Mouse (Mus musculus): Measurements from ENCODE around the gene Wapl. TPM values are rescaled to one million over a fixed set of nuclear protein-coding genes. Genes with fewer than 3 reads are reported as not detected.

Wapl gene
- total RNA-seq, 1 experiment, result 82.9 TPM

DNA sequence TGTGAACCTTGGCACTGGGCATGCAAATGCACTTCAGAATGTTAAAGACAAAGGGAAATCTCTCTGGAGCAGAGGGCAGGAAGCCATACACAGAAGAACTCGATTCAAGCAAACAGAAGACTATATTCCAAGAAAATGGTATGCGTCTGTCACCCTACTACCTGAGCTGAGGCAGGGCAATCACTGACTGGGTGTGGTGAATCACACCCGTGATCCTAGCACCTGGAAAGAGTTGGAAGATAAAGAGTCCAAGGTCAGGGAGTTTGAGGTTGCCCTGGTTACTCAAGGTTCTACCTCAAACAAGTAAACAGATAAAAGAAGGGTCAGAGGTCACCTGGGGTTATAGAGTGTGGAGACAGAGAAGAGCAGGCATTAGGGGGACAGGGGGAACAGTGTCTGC lies 100.0 kb downstream of the Wapl start:
- Histone ChIP-seq H3K4me3 (ENCODE audit: insufficient read depth in 1 of 2, low read depth in 1 of 2, low read length in 2 of 2, poor library complexity in 1 of 2, severe bottlenecking in 1 of 2) (no peak overlapping the region), H3K36me3 (ENCODE audit: control insufficient read depth, insufficient read depth, low read length, poor library complexity, severe bottlenecking) (no peaks in the 10 kb centered on the region; the same call in 1 of the 2 replicates), H3K27ac (ENCODE audit: insufficient read depth, low read depth, low read length, poor library complexity, severe bottlenecking) (peak overlapping the region; percentile 75), H3K4me1 (ENCODE audit: control insufficient read depth in 2 of 2, insufficient read depth in 2 of 2, low read length in 2 of 2, poor library complexity in 1 of 2) (peaks cover 12 to 16% of the 10 kb centered on the region in 2 experiments), H3K9me3 (ENCODE audit: control insufficient read depth, insufficient read depth, low read depth, low read length) (no peaks in the 10 kb centered on the region), H3K9ac (ENCODE audit: insufficient read depth, low read depth, low read length, poor library complexity, severe bottlenecking) (peak overlapping the region; percentile 13; the same call in 1 of the 2 replicates)
- peak; percentile 65 for TF ChIP-seq CHD2 (IDR thresholded peaks at IDR 0.05; ENCODE audit: low read depth, low read length)
- no peak for TF ChIP-seq ZC3H11A (IDR thresholded peaks at IDR 0.05; ENCODE audit: borderline replicate concordance, low read depth, low read length)
- DNase-seq (ENCODE audit: low read depth, low spot score), result peak; percentile 56
- in situ Hi-C loops (cut with MboI; ENCODE audit: low sequenced_read_pairs in 2 of 2, unreplicated experiment in 2 of 2), result loop anchor here (10.0 kb wide), 1 partner anchor 149 kb away; no protein-coding TSS in a partner anchor

DNA sequence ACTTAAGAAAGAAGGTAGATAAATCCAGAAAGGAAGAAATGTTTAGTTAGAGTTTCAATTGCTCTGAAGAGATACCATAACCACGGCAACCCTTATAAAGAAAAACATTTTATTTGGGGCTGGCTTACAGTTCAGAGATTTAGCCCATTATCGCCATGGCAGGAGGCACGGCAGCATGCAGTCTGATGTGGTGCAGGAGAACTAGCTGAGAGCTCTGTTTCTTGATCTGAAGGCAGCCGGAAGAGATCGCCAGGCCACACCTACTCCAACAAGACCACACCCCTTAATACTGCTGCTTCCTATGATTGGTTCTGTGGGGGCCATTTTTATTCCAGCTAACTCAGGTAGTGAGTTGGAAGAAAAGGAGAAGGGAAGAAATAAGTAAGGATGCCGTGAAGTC lies 100.5 kb downstream of the Wapl start:
- in situ Hi-C loops (cut with MboI; ENCODE audit: low sequenced_read_pairs in 2 of 2, unreplicated experiment in 2 of 2), result loop anchor here (10.0 kb wide), 1 partner anchor 149 kb away; no protein-coding TSS in a partner anchor
- Histone ChIP-seq H3K36me3 (ENCODE audit: control insufficient read depth, insufficient read depth, low read length, poor library complexity, severe bottlenecking) (no peaks in the 10 kb centered on the region; the same call in 1 of the 2 replicates), H3K9ac (ENCODE audit: insufficient read depth, low read depth, low read length, poor library complexity, severe bottlenecking) (no peak overlapping the region), H3K9me3 (ENCODE audit: control insufficient read depth, insufficient read depth, low read depth, low read length) (no peaks in the 10 kb centered on the region), H3K4me1 (ENCODE audit: control insufficient read depth in 2 of 2, insufficient read depth in 2 of 2, low read length in 2 of 2, poor library complexity in 1 of 2) (peaks cover 12 to 16% of the 10 kb centered on the region in 2 experiments), H3K27ac (ENCODE audit: insufficient read depth, low read depth, low read length, poor library complexity, severe bottlenecking) (peak overlapping the region; percentile 34; the same call in 1 of the 2 replicates), H3K4me3 (ENCODE audit: insufficient read depth in 1 of 2, low read depth in 1 of 2, low read length in 2 of 2, poor library complexity in 1 of 2, severe bottlenecking in 1 of 2) (peak overlapping the region; percentile 22 to 68; a peak in 2 of 4 replicates)
- peak; percentile 40 for DNase-seq (ENCODE audit: low read depth, low spot score)
- TF ChIP-seq ZC3H11A (IDR thresholded peaks at IDR 0.05; ENCODE audit: borderline replicate concordance, low read depth, low read length), result no peak

DNA sequence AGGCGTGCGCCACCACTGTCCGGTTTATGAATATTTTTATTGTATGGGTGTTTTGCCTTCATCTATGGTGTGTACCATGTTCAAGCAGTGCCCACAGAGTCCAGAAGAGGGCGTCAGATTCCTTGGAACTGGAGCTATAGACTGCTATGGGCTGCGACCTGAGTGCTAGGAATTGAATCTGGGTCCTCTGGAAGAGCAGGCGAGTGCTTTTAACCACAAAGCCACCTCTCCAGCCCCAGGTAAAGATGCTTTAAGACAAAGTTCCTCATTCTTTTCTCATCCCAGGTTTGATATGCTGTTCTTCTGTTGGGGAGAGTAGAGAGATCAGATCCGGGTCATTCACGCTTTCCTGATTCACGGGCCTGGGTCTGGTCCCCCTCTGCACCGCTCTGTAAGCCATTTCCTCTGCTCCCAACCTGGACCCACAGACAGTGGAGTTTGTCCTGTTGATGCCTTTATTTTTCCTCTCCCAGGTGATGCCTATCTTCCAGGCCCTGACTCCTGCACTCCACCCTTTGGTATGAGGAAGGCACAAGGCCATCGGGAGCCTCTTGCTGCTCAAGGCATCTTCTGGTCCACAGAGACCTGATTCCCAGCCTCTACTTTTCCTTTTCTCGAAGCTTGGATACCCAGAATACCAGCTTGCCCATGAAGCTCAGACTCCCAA lies 103.1 kb downstream of the Wapl start:
- H3K9ac ChIP-seq (ENCODE audit: insufficient read depth, low read depth, low read length, poor library complexity, severe bottlenecking), result no peak overlapping the region
- H3K4me1 ChIP-seq (ENCODE audit: control insufficient read depth in 2 of 2, insufficient read depth in 2 of 2, low read length in 2 of 2, poor library complexity in 1 of 2), result peaks cover 7 to 11% of the 10 kb centered on the region in 2 experiments
- no peak for DNase-seq (ENCODE audit: low read depth, low spot score)
- H3K4me3 ChIP-seq (ENCODE audit: insufficient read depth in 1 of 2, low read depth in 1 of 2, low read length in 2 of 2, poor library complexity in 1 of 2, severe bottlenecking in 1 of 2), result no peak overlapping the region
- in situ Hi-C loops (cut with MboI; ENCODE audit: low sequenced_read_pairs in 2 of 2, unreplicated experiment in 2 of 2), result loop anchor here (10.0 to 25.0 kb wide), 3 partner anchors 152 to 690 kb away; partner anchors contain the start of gene Anxa8 (in 1 of the 2)
- no peaks in the 10 kb centered on the region for H3K9me3 ChIP-seq (ENCODE audit: control insufficient read depth, insufficient read depth, low read depth, low read length)
- TF ChIP-seq ZC3H11A (IDR thresholded peaks at IDR 0.05; ENCODE audit: borderline replicate concordance, low read depth, low read length), result no peak
- no peak for TF ChIP-seq CHD2 (IDR thresholded peaks at IDR 0.05; ENCODE audit: low read depth, low read length)
- TF ChIP-seq MAFK (IDR thresholded peaks at IDR 0.05; ENCODE audit: insufficient read depth, low read depth, low read length), result no peak
- TF ChIP-seq HCFC1 (IDR thresholded peaks at IDR 0.05; ENCODE audit: borderline replicate concordance, insufficient read depth, low read length), result no peak
- H3K36me3 ChIP-seq (ENCODE audit: control insufficient read depth, insufficient read depth, low read length, poor library complexity, severe bottlenecking), result no peaks in the 10 kb centered on the region; the same call in 1 of the 2 replicates
- H3K27ac ChIP-seq (ENCODE audit: insufficient read depth, low read depth, low read length, poor library complexity, severe bottlenecking), result no peak overlapping the region

DNA sequence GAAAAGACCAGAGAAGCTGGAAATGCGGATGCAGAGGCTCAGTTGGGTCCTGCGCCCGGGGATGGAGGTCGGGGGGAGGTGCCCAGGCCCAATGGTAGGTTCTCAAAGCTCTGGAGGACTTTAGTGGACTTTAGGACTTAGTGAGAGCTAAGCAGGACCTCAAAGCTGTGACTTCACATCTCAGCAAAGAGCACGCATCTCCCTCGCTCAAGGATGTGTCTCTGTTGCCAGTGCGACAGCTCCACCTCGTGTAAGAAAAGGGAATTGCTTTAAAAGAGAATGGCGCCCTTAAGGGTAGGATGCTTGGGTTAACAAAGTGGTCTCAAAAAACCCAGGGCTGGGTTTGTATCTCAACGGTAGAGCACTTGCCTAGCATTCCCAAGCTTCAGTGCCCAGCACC lies 104.1 kb downstream of the Wapl start:
- no peaks in the 10 kb centered on the region for H3K9me3 ChIP-seq (ENCODE audit: control insufficient read depth, insufficient read depth, low read depth, low read length)
- H3K27ac ChIP-seq (ENCODE audit: insufficient read depth, low read depth, low read length, poor library complexity, severe bottlenecking), result no peak overlapping the region
- TF ChIP-seq ZC3H11A (IDR thresholded peaks at IDR 0.05; ENCODE audit: borderline replicate concordance, low read depth, low read length) (0 out of 2 replicates have a peak, but pooled peaks have one; percentile 45), CHD2 (IDR thresholded peaks at IDR 0.05; ENCODE audit: low read depth, low read length) (no peak)
- peaks cover under 1 to 8% of the 10 kb centered on the region in 2 experiments; a peak in 3 of 4 replicates for H3K4me1 ChIP-seq (ENCODE audit: control insufficient read depth in 2 of 2, insufficient read depth in 2 of 2, low read length in 2 of 2, poor library complexity in 1 of 2)
- no peak overlapping the region for H3K9ac ChIP-seq (ENCODE audit: insufficient read depth, low read depth, low read length, poor library complexity, severe bottlenecking)
- in situ Hi-C loops (cut with MboI; ENCODE audit: low sequenced_read_pairs in 2 of 2, unreplicated experiment in 2 of 2), result loop anchor here (10.0 to 25.0 kb wide), 3 partner anchors 153 to 691 kb away; partner anchors contain the start of gene Anxa8 (in 1 of the 2)
- peak; percentile 78 for DNase-seq (ENCODE audit: low read depth, low spot score)
- H3K36me3 ChIP-seq (ENCODE audit: control insufficient read depth, insufficient read depth, low read length, poor library complexity, severe bottlenecking), result no peaks in the 10 kb centered on the region; the same call in 1 of the 2 replicates
- H3K4me3 ChIP-seq (ENCODE audit: insufficient read depth in 1 of 2, low read depth in 1 of 2, low read length in 2 of 2, poor library complexity in 1 of 2, severe bottlenecking in 1 of 2), result no peak overlapping the region

DNA sequence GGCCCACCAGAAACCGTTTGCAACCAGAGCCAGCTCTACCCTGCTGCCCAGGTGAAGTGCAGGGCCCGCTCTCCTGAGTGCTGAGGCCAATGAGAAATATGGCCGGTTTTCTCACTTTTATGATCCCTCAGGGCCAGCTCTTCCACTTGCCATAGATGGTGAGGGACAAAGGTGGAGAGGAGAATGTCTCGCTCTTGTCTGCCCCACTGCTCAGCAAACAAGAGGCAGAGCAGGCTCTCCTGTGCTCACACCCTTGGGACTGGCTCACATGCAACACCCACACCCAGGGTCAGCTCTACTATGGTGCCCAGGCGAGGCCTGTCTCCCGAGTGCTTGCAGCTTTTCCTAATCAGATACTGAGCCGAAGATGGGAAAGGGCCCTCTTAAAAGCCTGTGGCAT lies 105.0 kb downstream of the Wapl start:
- Histone ChIP-seq H3K9me3 (ENCODE audit: control insufficient read depth, insufficient read depth, low read depth, low read length) (no peaks in the 10 kb centered on the region), H3K27ac (ENCODE audit: insufficient read depth, low read depth, low read length, poor library complexity, severe bottlenecking) (no peak overlapping the region), H3K4me3 (ENCODE audit: insufficient read depth in 1 of 2, low read depth in 1 of 2, low read length in 2 of 2, poor library complexity in 1 of 2, severe bottlenecking in 1 of 2) (no peak overlapping the region), H3K4me1 (ENCODE audit: control insufficient read depth in 2 of 2, insufficient read depth in 2 of 2, low read length in 2 of 2, poor library complexity in 1 of 2) (peaks cover 0 to 2% of the 10 kb centered on the region in 2 experiments; a peak in 1 of 4 replicates), H3K36me3 (ENCODE audit: control insufficient read depth, insufficient read depth, low read length, poor library complexity, severe bottlenecking) (no peaks in the 10 kb centered on the region; the same call in 1 of the 2 replicates), H3K9ac (ENCODE audit: insufficient read depth, low read depth, low read length, poor library complexity, severe bottlenecking) (no peak overlapping the region)
- no peak for DNase-seq (ENCODE audit: low read depth, low spot score)
- in situ Hi-C loops (cut with MboI; ENCODE audit: low sequenced_read_pairs in 2 of 2, unreplicated experiment in 2 of 2), result loop anchor here (10.0 to 25.0 kb wide), 3 partner anchors 154 to 691 kb away; partner anchors contain the start of gene Anxa8 (in 1 of the 2)
- TF ChIP-seq HCFC1 (IDR thresholded peaks at IDR 0.05; ENCODE audit: borderline replicate concordance, insufficient read depth, low read length) (no peak), CHD2 (IDR thresholded peaks at IDR 0.05; ENCODE audit: low read depth, low read length) (no peak), MAFK (IDR thresholded peaks at IDR 0.05; ENCODE audit: insufficient read depth, low read depth, low read length) (no peak), ZNF384 (IDR thresholded peaks at IDR 0.05; ENCODE audit: low read depth, low read length) (no peak), ZC3H11A (IDR thresholded peaks at IDR 0.05; ENCODE audit: borderline replicate concordance, low read depth, low read length) (no peak)

All from ES-E14 (cell line).